Mouse (Mus musculus) kidney, embryonic 14.5 days (tissue): Measurements from ENCODE around the gene Amer3. TPM values are rescaled to one million over a fixed set of nuclear protein-coding genes. Genes with fewer than 3 reads are reported as not detected.

ENCODE experiments used
- ATAC-seq: fragments of 200-750 bp; cut with Nextera tagmentation; 2 replicates; pipeline ENCODE4 v1.8.0; 2017; ENCODE audit warnings: moderate number of reproducible peaks, mild to moderate bottlenecking, moderate TSS enrichment, moderate library complexity; ENCODE audit not compliant: low FRiP score, low TSS enrichment
- H3K27ac ChIP-seq: fragments of 300-500 bp; sonication (generic); 2 replicates; pipeline ENCODE4 v1.5.1; 2014; ENCODE audit warnings: low read depth, mild to moderate bottlenecking, low read length, moderate library complexity, mixed read lengths
- H3K27me3 ChIP-seq: fragments of 300-500 bp; sonication (generic); 2 replicates; pipeline ENCODE4 v1.6.1; 2014; ENCODE audit warnings: mild to moderate bottlenecking, low read length; ENCODE audit not compliant: control insufficient read depth, insufficient read depth
- H3K36me3 ChIP-seq: fragments of 300-500 bp; sonication (generic); 2 replicates; pipeline ENCODE4 v1.6.1; 2014; ENCODE audit warnings: low read length, mixed read lengths; ENCODE audit not compliant: control insufficient read depth, insufficient read depth
- H3K4me1 ChIP-seq: fragments of 300-500 bp; sonication (generic); 2 replicates; pipeline ENCODE4 v1.6.1; 2014; ENCODE audit warnings: low read length, mixed read lengths; ENCODE audit not compliant: control insufficient read depth, insufficient read depth
- H3K4me2 ChIP-seq: fragments of 300-500 bp; sonication (generic); replicated peaks from 2 replicates; pipeline ENCODE4 v1.6.1; 2014; ENCODE audit warnings: low read depth, mild to moderate bottlenecking, low read length
- H3K4me3 ChIP-seq: fragments of 300-500 bp; sonication (generic); 2 replicates; pipeline ENCODE4 v1.5.1; 2014; ENCODE audit warnings: mild to moderate bottlenecking, low read length
- H3K9ac ChIP-seq: fragments of 300-500 bp; sonication (generic); 2 replicates; pipeline ENCODE4 v1.6.1; 2014; ENCODE audit warnings: low read depth, mild to moderate bottlenecking, low read length, moderate library complexity
- H3K9me3 ChIP-seq: fragments of 300-500 bp; sonication (generic); 2 replicates; pipeline ENCODE4 v1.6.1; 2016; ENCODE audit warnings: low read length; ENCODE audit not compliant: control insufficient read depth
- WGBS: fragments of 180-500 bp; shearing (Covaris S2); extraction: QIAGEN DNeasy Blood & Tissue Kit; methylation state at CpG from one replicate; pipeline ENCODE4 v1.1.7; 2014; 5-methylcytosine and 5-hydroxymethylcytosine counted together
- polyA plus RNA-seq: library from polyadenylated mRNA; unstranded; fragments of >200 nt; fragmentation: Nextera tagmentation; extraction: Ambion mirVana; gene quantifications from 2 replicates; pipeline ENCODE4 v1.2.1, GENCODE M21; 2014

The Amer3 gene
- polyA plus RNA-seq, 1 experiment from 2014 or later, result not detected

- WGBS, result 88% methylated on average over 15 of the region's 15 CpGs
- no peaks in the 10 kb centered on the region for H3K36me3 ChIP-seq
- ATAC-seq, result no peak
- H3K4me3 ChIP-seq, result no peak within 1 kb of the TSS
- H3K4me1 ChIP-seq, result no peaks in the 10 kb centered on the region
- H3K9ac ChIP-seq, result no peak within 1 kb of the TSS
- H3K9me3 ChIP-seq, result no peaks in the 10 kb centered on the region
- H3K4me2 ChIP-seq, result no peak within 1 kb of the TSS
- no peak within 1 kb of the TSS for H3K27ac ChIP-seq
- no peaks in the 10 kb centered on the region for H3K27me3 ChIP-seq
Observed at GRCm38 (mm10) chr1:34560843-34561242, 18.6 kb upstream of the Amer3 start, which contains the start of gene Prss40. Gene Prss40, minus strand, starts transcription at chr1:34560943.

- WGBS, result 75% methylated on average over 8 of the region's 8 CpGs
- no peak for ATAC-seq
Observed at GRCm38 (mm10) chr1:34564383-34565045, 14.9 kb upstream of the Amer3 start.

GRCm38 (mm10) chr1:34568120-34568519 is 11.3 kb upstream of the Amer3 start:
- Histone ChIP-seq H3K4me3 (no peak overlapping the region), H3K4me1 (no peaks in the 10 kb centered on the region), H3K9ac (no peak overlapping the region), H3K9me3 (no peaks in the 10 kb centered on the region), H3K27me3 (no peaks in the 10 kb centered on the region), H3K4me2 (no peak overlapping the region), H3K36me3 (no peaks in the 10 kb centered on the region), H3K27ac (no peak overlapping the region)
- ATAC-seq, result no peak
- 94% methylated on average over 2 of the region's 2 CpGs for WGBS

More at GRCm38 (mm10) chr1:34564383-34565045, 14.9 kb upstream of the Amer3 start:
- H3K9me3 ChIP-seq, result no peaks in the 10 kb centered on the region
- H3K4me3 ChIP-seq, result no peak overlapping the region
- H3K36me3 ChIP-seq, result no peaks in the 10 kb centered on the region
- H3K27ac ChIP-seq, result no peak overlapping the region
- H3K4me2 ChIP-seq, result no peak overlapping the region
- no peaks in the 10 kb centered on the region for H3K4me1 ChIP-seq
- H3K27me3 ChIP-seq, result no peaks in the 10 kb centered on the region
- H3K9ac ChIP-seq, result no peak overlapping the region

DNA sequence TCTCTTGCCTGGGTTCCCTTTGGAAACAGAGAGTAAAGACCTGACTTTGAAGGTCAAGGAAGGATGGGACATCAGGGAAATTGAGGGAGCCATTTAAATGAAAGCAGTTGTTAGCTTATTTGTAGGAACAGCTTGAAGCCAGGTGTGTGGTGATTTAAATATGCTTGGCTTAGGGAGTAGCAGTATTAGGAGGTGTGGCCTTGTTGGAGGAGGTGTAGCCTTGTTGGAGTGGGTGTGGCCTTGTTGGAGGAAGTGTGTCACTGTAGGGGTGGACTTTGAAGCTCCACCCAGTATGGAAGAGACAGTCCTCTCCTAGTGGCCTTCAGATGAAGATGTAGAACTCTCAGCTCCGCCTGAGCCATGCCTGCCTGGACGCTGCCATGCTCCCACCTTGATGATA is 9.6 kb upstream of the Amer3 start:
- Histone ChIP-seq H3K9me3 (no peaks in the 10 kb centered on the region), H3K4me1 (no peaks in the 10 kb centered on the region), H3K27me3 (no peaks in the 10 kb centered on the region), H3K4me3 (no peak overlapping the region), H3K9ac (no peak overlapping the region), H3K36me3 (no peaks in the 10 kb centered on the region), H3K27ac (no peak overlapping the region), H3K4me2 (no peak overlapping the region)
- WGBS, result 84% methylated on average over 2 of the region's 2 CpGs
- ATAC-seq, result no peak

DNA sequence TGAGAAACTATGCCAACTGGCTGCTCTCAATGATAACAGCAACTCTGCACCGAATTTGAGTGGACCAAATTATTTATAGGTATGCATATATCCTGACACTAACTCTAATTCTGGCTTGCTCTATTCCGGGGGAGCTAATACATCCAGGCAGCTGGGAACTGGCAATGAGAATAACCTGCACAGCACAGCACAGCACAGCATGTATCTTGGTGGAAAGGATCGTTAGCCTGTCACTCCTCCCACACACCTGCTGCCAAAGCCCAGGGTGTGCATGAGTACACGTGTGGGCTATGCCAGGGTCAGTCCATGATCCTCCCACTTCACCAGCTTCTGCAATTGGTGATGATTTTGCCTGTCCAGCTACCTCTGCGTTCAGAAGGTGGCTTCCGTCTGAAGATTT is 8.0 kb upstream of the Amer3 start:
- H3K4me3 ChIP-seq, result no peak overlapping the region
- no peaks in the 10 kb centered on the region for H3K4me1 ChIP-seq
- no peak overlapping the region for H3K27ac ChIP-seq
- no peak for ATAC-seq
- H3K27me3 ChIP-seq, result no peaks in the 10 kb centered on the region
- no peaks in the 10 kb centered on the region for H3K36me3 ChIP-seq
- H3K9me3 ChIP-seq, result no peaks in the 10 kb centered on the region
- H3K4me2 ChIP-seq, result no peak overlapping the region
- 68% methylated on average over 6 of the region's 6 CpGs for WGBS
- no peak overlapping the region for H3K9ac ChIP-seq

DNA sequence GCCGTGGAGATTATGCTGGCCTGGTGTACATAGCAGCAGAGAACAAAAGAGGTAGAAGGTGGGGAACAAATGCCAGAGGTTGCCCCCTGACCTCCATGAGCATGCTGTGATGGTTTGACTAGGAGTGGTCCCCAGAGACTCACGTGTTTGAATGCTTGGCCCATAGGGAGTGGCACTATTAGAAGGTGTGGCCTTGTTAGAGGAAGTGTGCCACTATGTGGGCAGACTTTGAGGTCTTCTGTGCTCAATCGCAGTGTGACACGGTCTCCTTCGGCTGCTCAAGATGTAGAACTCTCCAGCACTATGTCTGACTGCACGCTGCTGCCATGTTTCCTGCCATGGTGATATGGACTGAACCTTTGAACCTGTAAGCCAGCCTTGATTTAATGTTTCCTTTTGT is 6.2 kb upstream of the Amer3 start:
- Histone ChIP-seq H3K9ac (no peak overlapping the region), H3K27me3 (peaks cover 6% of the 10 kb centered on the region), H3K4me2 (no peak overlapping the region), H3K36me3 (no peaks in the 10 kb centered on the region), H3K27ac (no peak overlapping the region), H3K4me1 (no peaks in the 10 kb centered on the region), H3K9me3 (no peaks in the 10 kb centered on the region), H3K4me3 (no peak overlapping the region)
- 83% methylated on average over 6 of the region's 6 CpGs for WGBS
- no peak for ATAC-seq

GRCm38 (mm10) chr1:34579782-34580356 is 412 bp downstream of the Amer3 start:
- peaks cover 6% of the 10 kb centered on the region for H3K4me1 ChIP-seq
- peak overlapping the region; percentile 31; the same call in 1 of the 2 replicates for H3K9ac ChIP-seq
- no peaks in the 10 kb centered on the region for H3K36me3 ChIP-seq
- peak overlapping the region; percentile 84 for H3K4me2 ChIP-seq
- peak overlapping the region; percentile 40 for H3K4me3 ChIP-seq
- no peaks in the 10 kb centered on the region for H3K9me3 ChIP-seq
- peaks cover 19% of the 10 kb centered on the region for H3K27me3 ChIP-seq
- ATAC-seq, result no peak; the same call in none of the 2 replicates
- H3K27ac ChIP-seq, result no peak overlapping the region
- WGBS, result under 1% methylated on average over 18 of the region's 18 CpGs

- 31% methylated on average over 6 of the region's 6 CpGs for WGBS
- no peak for ATAC-seq
- no peak overlapping the region for H3K27ac ChIP-seq
Observed at GRCm38 (mm10) chr1:34582218-34582617, 2.8 kb downstream of the Amer3 start.

GRCm38 (mm10) chr1:34583821-34584263 is 4.4 kb downstream of the Amer3 start:
- Histone ChIP-seq H3K4me1 (peaks cover 5% of the 10 kb centered on the region), H3K4me3 (no peak overlapping the region), H3K27me3 (peaks cover 8% of the 10 kb centered on the region), H3K4me2 (no peak overlapping the region), H3K36me3 (no peaks in the 10 kb centered on the region), H3K27ac (no peak overlapping the region), H3K9me3 (no peaks in the 10 kb centered on the region), H3K9ac (no peak overlapping the region)
- WGBS, result 32% methylated on average over 4 of the region's 4 CpGs
- ATAC-seq, result no peak

More at GRCm38 (mm10) chr1:34582218-34582617, 2.8 kb downstream of the Amer3 start:
- Histone ChIP-seq H3K4me1 (peaks cover 6% of the 10 kb centered on the region), H3K9me3 (no peaks in the 10 kb centered on the region), H3K4me2 (no peak overlapping the region), H3K27me3 (peaks cover 16% of the 10 kb centered on the region), H3K4me3 (no peak overlapping the region), H3K36me3 (no peaks in the 10 kb centered on the region), H3K9ac (no peak overlapping the region)
